Mouse (Mus musculus) lung, postnatal 0 days (tissue): ENCODE results near the gene Nudt8. TPM values are rescaled to one million over a fixed set of nuclear protein-coding genes. Genes with fewer than 3 reads are reported as not detected.

ENCODE experiments used
- ATAC-seq: fragments of 200-750 bp; cut with Nextera tagmentation; 2 replicates; pipeline ENCODE4 v1.8.0; 2017; ENCODE audit warnings: moderate library complexity
- DNase-seq: peaks from one replicate; pipeline ENCODE4 v3.0.0-alpha.2; 2016; ENCODE audit warnings: low spot score
- H3K27ac ChIP-seq: fragments of 300-500 bp; sonication (generic); 2 replicates; pipeline ENCODE4 v1.5.1; 2014; ENCODE audit warnings: antibody characterized with exemption, mild to moderate bottlenecking, low read length, mixed read lengths
- H3K27me3 ChIP-seq: fragments of 300-500 bp; sonication (generic); replicated peaks from 2 replicates; pipeline ENCODE4 v1.6.1; 2014; ENCODE audit warnings: low read length, mixed read lengths; ENCODE audit not compliant: insufficient read depth
- H3K36me3 ChIP-seq: fragments of 300-500 bp; sonication (generic); 2 replicates; pipeline ENCODE4 v1.6.1; 2014; ENCODE audit warnings: low read length, mixed read lengths; ENCODE audit not compliant: insufficient read depth
- H3K4me1 ChIP-seq: fragments of 300-500 bp; sonication (generic); 2 replicates; pipeline ENCODE4 v1.6.1; 2014; ENCODE audit warnings: antibody characterized with exemption, low read depth, low read length, mixed read lengths; ENCODE audit not compliant: insufficient read depth
- H3K4me2 ChIP-seq: fragments of 300-500 bp; sonication (generic); replicated peaks from 2 replicates; pipeline ENCODE4 v1.6.1; 2014; ENCODE audit warnings: low read depth, mild to moderate bottlenecking, low read length, moderate library complexity, mixed read lengths
- H3K4me3 ChIP-seq: fragments of 300-500 bp; sonication (generic); 2 replicates; pipeline ENCODE4 v1.5.1; 2014; ENCODE audit warnings: low read depth, low read length
- H3K9ac ChIP-seq: fragments of 300-500 bp; sonication (generic); replicated peaks from 2 replicates; pipeline ENCODE4 v1.6.1; 2014; ENCODE audit warnings: low read depth, mild to moderate bottlenecking
- H3K9me3 ChIP-seq: fragments of 300-500 bp; sonication (generic); 2 replicates; pipeline ENCODE4 v1.6.1; 2016; ENCODE audit warnings: low read length, mixed read lengths
- CTCF ChIP-seq: IDR thresholded peaks from 2 replicates; pipeline ENCODE4 v1.5.1; 2016; ENCODE audit warnings: antibody characterized with exemption, mild to moderate bottlenecking
- EP300 ChIP-seq: IDR thresholded peaks from 2 replicates; pipeline ENCODE4 v1.6.1; 2016; ENCODE audit warnings: antibody characterized with exemption, mild to moderate bottlenecking, control low read depth
- WGBS: fragments of 180-500 bp; shearing (Covaris S2); extraction: QIAGEN DNeasy Blood & Tissue Kit; methylation state at CpG from one replicate; pipeline ENCODE4 v1.1.7; 2014; 5-methylcytosine and 5-hydroxymethylcytosine counted together
- polyA plus RNA-seq: library from polyadenylated mRNA; unstranded; fragments of >200 nt; fragmentation: Nextera tagmentation; extraction: Ambion mirVana; gene quantifications from 2 replicates; pipeline ENCODE4 v1.2.1, GENCODE M21; 2015

Gene Nudt8
- polyA plus RNA-seq, 1 experiment from 2014 or later: 28.5 TPM

DNA sequence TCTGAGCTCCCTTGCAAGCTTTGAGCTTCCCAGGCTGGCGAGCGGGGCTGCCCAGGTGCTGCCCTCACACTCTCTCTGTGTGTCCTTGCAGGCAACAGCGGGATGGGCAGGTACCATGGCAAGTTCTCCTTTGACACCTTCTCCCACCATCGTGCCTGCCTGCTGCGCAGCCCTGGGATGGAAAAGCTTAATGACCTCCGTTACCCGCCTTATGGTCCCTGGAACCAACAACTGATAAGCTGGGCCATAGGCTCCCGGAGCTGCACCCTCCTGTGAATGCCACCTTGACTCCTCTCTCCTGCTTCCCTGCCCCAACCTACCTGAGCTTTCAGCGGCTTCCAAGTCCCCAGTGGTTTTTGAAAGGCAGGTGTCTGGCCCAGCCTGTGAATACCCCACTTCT lies 19.5 kb upstream of the Nudt8 start:
- Histone ChIP-seq H3K27me3 (no peaks in the 10 kb centered on the region), H3K27ac (no peak overlapping the region), H3K9ac (no peak overlapping the region), H3K9me3 (no peaks in the 10 kb centered on the region), H3K4me1 (no peaks in the 10 kb centered on the region), H3K4me2 (no peak overlapping the region), H3K36me3 (no peaks in the 10 kb centered on the region), H3K4me3 (no peak overlapping the region)
- WGBS: 72% methylated on average over 9 of the region's 9 CpGs
- DNase-seq (no peak), ATAC-seq (no peak)
- TF ChIP-seq CTCF: no peak
- TF ChIP-seq EP300: no peak

DNA sequence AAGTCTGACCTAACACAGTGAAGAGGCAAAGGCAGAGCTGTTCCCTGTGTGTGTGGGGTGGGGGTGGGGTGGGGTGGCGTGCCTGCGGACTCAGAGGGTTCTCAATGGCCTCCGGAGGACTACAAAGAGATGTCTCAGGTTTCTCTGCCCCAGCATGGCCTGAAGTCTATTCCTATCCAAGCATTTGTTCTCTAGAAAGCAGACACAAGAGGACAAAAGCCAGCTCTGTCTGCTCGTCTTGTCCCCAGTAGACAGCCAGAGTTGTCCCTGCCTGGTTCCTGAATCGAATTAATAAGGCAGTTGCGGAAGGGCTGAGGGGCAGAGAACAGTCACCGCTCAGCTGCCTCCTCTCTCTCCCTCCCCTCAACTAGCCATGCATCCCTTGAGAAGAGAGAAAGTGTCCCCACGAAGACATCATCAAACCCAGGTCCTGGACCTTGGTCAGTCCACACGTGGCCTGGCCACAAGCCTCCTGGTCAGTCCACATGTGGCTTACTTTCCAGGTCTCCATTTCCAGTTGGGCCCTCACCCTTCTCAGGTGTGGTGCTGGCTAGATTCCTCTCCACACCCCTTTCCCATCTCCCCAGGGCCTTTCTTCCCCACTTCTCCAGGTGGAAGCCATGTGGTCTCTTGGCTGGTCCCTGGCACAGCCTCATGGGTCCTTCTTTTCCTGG lies 16.7 kb upstream of the Nudt8 start:
- no peak overlapping the region for H3K4me2 ChIP-seq
- 55% methylated on average over 9 of the region's 9 CpGs for WGBS
- H3K9me3 ChIP-seq: no peaks in the 10 kb centered on the region
- H3K27me3 ChIP-seq: no peaks in the 10 kb centered on the region
- H3K9ac ChIP-seq: no peak overlapping the region
- peaks cover 10% of the 10 kb centered on the region; the same call in 1 of the 2 replicates for H3K4me1 ChIP-seq
- H3K36me3 ChIP-seq: no peaks in the 10 kb centered on the region
- ATAC-seq: no peak
- H3K27ac ChIP-seq: no peak overlapping the region
- DNase-seq: no peak
- H3K4me3 ChIP-seq: no peak overlapping the region
- TF ChIP-seq EP300: no peak
- TF ChIP-seq CTCF: no peak

GRCm38 (mm10) chr19:3985261-3985681 lies 15.1 kb upstream of the Nudt8 start:
- TF ChIP-seq EP300 (0 out of 2 replicates have a peak, but pooled peaks have one; percentile 26), CTCF (no peak)
- 28% methylated on average over 8 of the region's 8 CpGs for WGBS
- H3K4me1 ChIP-seq: peaks cover 10% of the 10 kb centered on the region; the same call in 1 of the 2 replicates
- H3K9me3 ChIP-seq: no peaks in the 10 kb centered on the region
- no peaks in the 10 kb centered on the region for H3K36me3 ChIP-seq
- H3K4me2 ChIP-seq: no peak overlapping the region
- DNase-seq (peak; percentile 61), ATAC-seq (peak; percentile 69)
- H3K9ac ChIP-seq: no peak overlapping the region
- H3K27me3 ChIP-seq: no peaks in the 10 kb centered on the region
- H3K27ac ChIP-seq: peak overlapping the region; percentile 11
- H3K4me3 ChIP-seq: no peak overlapping the region

DNA sequence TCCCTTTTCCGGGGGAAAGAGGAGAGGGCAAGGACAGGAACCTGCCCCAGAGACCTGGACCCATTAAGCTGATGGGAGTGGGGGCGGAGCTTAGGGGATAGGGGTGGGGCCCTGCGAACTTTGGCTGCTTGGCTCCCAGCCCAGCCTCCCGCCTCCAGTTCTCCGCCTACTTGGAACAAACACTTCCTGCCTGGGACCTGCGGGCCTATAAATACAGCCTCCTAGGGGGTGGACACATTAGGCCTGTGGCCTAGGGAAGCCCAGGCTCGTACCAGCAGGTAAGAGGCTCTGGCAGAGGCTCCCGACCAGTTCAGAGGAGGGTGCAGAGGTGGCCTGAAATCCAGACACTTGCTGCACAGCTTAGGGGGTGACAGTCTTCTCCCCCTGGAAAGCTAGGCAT lies 14.0 kb upstream of the Nudt8 start, which contains the start of gene Acy3:
Acy3 (plus strand) TSS at position 237 of the 400 bp plus-strand sequence.
- H3K9me3 ChIP-seq: no peaks in the 10 kb centered on the region
- H3K4me2 ChIP-seq: peak within 1 kb of the TSS; percentile 23; the same call in 1 of the 2 replicates
- no peak within 1 kb of the TSS for H3K4me3 ChIP-seq
- no peaks in the 10 kb centered on the region for H3K36me3 ChIP-seq
- 5% methylated on average over 8 of the region's 8 CpGs for WGBS
- no peak within 1 kb of the TSS for H3K9ac ChIP-seq
- TF ChIP-seq EP300 (no peak), CTCF (no peak)
- DNase-seq (peak; percentile 91), ATAC-seq (peak; percentile 87)
- no peaks in the 10 kb centered on the region for H3K27me3 ChIP-seq
- H3K27ac ChIP-seq: peak within 1 kb of the TSS; percentile 55
- H3K4me1 ChIP-seq: peaks cover 10% of the 10 kb centered on the region; the same call in 1 of the 2 replicates

DNA sequence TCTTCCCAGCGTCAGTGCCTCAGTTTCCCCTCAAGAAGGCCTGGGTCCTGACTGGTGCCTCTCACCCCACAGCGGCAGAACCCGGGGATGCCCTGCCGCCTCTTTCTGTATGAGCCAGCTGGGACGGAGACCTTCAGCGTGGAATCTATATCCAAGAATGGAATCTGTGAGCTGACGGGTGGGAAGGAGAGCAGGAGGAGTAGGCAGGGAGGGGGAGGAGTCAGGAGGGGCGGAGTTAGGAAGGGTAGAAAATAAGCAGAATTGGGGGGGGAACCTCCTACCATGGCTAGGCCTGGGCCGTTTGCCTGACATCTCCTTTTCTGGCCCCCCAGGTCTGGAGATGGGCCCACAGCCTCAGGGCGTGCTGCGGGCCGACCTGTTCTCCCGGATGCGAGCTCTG lies 12.3 kb upstream of the Nudt8 start:
- 83% methylated on average over 14 of the region's 14 CpGs for whole genome bisulfite sequencing
- H3K27me3 ChIP-seq: no peaks in the 10 kb centered on the region
- H3K9ac ChIP-seq: no peak overlapping the region
- H3K4me3 ChIP-seq: no peak overlapping the region
- DNase-seq: no peak
- H3K36me3 ChIP-seq: no peaks in the 10 kb centered on the region
- no peaks in the 10 kb centered on the region for H3K9me3 ChIP-seq
- no peak overlapping the region for H3K4me2 ChIP-seq
- no peak overlapping the region for H3K27ac ChIP-seq
- peaks cover 10% of the 10 kb centered on the region; the same call in 1 of the 2 replicates for H3K4me1 ChIP-seq
- no peak for TF ChIP-seq EP300
- no peak for TF ChIP-seq CTCF
- ATAC-seq: no peak

DNA sequence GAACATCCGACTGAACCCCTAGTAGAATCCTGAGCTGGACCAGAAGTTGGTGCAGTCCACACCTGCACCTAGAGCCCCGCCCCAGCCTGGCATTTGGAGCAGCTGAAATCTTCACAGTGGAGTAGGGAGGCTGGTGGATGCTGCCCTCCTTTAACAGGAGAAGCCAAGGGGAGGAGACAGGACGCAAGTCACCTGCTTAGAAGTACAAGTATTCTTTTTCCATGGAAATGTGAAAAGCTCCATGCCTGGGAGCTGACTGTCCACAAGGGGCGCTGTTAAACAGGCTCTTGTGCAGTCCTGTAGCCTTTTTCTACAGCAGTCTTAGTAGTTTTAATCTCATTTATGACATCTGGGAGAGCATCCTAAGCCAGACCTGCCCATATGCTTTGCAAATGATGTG lies 11.6 kb upstream of the Nudt8 start:
- 81% methylated on average over 4 of the region's 4 CpGs for WGBS
- no peak for ATAC-seq

More for the DNA sequence above, 11.6 kb upstream of the Nudt8 start:
- no peak overlapping the region for H3K9ac ChIP-seq
- DNase-seq: no peak
- no peaks in the 10 kb centered on the region for H3K9me3 ChIP-seq
- H3K4me1 ChIP-seq: peaks cover 10% of the 10 kb centered on the region; the same call in 1 of the 2 replicates
- H3K36me3 ChIP-seq: no peaks in the 10 kb centered on the region
- H3K27me3 ChIP-seq: no peaks in the 10 kb centered on the region
- TF ChIP-seq EP300 (no peak), CTCF (peak; percentile 45)
- no peak overlapping the region for H3K27ac ChIP-seq
- H3K4me3 ChIP-seq: no peak overlapping the region
- H3K4me2 ChIP-seq: no peak overlapping the region
